Mouse (Mus musculus): ENCODE data around the gene Cfap300.

Gene Cfap300

DNA sequence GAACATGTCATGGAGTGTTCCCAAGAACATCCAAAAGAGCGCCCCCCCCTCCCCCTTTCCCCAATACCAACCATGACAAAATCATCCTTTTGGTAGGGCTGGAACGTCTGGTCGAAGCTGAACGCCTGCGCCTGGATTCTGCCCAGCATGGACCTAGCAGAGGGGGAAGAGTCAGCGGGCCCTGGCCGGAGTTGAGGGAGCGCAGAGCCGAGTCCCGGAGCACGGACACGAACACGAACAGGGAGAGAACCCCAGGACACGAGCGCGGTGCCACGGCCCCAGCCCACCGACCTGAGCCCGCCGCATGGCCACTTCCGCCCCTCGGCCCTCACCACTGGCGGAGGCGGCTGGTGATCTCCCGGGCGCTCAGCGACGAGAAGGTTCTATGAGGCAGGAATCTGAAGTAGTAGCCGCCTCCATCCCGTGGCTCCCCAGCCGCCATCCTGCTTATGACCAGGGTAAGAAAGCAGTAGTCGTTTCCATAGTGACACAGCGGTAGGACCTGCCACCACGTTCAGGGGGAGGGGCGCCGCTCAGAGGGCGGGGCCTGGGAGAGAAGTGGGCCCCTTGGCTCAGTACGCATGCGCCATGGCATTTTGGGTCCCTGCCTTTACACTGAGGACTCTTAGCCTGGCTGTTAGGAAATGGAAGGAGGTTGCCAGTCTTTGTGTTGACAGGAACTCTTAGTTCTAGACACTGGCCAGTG is at the start of gene Cfap300:
Gene Cfap300 (minus strand): TSS at position 486 of the 706 bp plus-strand sequence.
- DNase-seq, result peak; percentile 97

GRCm38 (mm10) chr9:8078882-8079281 is 36.3 kb upstream of the Cfap300 start:
- no peak for DNase-seq

GRCm38 (mm10) chr9:8074345-8074744 is 31.7 kb upstream of the Cfap300 start:
- DNase-seq, result peak; percentile 9

- no peak for DNase-seq
Measured at GRCm38 (mm10) chr9:8073203-8073755, 30.7 kb upstream of the Cfap300 start.

GRCm38 (mm10) chr9:8059636-8060035 is 17.0 kb upstream of the Cfap300 start:
- no peak for DNase-seq

GRCm38 (mm10) chr9:8054831-8055230 is 12.2 kb upstream of the Cfap300 start:
- DNase-seq, result no peak

DNA sequence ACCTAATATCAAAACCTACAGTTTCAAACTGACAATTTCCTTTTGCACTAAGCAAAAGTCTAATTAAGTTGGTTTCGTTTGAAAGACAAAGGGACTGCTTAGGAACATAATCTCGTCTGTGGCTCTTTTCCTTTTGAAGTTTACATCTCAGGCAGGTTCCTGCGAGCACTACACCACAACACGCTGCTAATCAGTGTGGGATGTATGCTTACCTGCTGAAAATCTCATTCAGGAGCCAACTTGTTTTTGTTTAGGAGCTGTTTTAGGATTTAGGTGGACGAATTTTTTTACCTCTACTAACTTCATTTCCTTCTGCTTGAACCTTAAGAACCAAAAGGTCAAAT is 393 bp upstream of the Cfap300 start:
- no peak for DNase-seq

- peak; percentile 15 for DNase-seq
Measured at GRCm38 (mm10) chr9:8035546-8035945, 7.1 kb downstream of the Cfap300 start.

DNA sequence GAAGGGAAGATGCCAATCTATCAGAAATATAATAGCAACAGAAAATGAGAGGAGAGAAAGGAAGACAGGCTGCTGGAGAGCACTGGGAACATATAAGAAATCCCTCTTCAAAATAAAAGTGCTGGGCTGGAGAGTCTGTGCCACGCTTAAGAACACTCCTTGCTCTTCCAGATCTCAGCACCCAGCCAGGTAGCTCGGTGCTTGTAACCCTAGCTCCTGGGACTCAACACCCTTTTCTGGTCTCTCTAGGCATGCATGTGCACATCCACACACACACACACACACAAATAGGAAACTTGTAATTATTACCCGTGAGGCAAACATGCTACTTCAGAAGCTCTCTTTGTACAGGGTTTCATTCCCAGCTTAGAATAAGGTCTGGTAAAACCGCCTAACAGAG is 7.5 kb downstream of the Cfap300 start:
- DNase-seq, result no peak

DNA sequence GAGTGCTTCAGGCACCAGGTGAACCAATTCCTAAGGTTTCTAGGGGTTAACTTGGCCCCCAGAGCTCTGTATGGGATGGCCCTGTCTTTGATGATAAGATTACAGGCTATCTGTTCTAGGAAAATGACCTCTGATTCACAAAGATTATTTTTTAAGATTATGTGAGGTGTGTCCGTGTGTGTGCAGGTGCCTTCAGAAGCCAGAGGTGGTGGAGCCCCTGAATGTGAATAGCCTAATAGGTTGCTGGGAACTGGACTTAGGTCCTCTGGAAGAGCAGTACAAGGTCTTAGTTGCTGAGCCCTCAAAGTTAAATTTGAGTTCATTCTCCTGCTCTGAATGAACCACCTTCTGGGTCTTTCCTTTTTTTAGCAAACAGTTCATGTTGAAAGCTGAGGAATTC is 8.5 kb downstream of the Cfap300 start:
- DNase-seq, result no peak

- DNase-seq, result no peak
Measured at GRCm38 (mm10) chr9:8032847-8033246, 9.8 kb downstream of the Cfap300 start.

DNA sequence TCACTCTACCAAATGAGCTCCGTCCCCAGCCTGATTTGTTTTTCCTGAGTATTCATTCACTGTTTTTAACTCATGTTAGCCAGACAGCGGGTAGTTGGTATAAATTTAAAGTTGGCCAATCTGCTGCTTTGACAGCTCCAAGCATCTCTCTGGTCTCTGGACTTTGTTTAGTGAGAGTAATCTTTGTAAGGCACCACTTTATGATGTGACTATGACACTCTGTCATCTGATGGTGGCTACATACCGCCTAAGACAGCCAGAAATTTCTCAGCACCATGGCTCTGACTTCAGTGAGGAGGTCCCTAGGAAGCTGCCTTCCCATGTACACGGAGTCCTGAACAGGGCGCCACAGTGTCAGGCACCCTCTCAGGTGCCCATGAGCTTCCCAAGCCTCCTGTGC is 24.0 kb downstream of the Cfap300 start:
- no peak for DNase-seq

DNA sequence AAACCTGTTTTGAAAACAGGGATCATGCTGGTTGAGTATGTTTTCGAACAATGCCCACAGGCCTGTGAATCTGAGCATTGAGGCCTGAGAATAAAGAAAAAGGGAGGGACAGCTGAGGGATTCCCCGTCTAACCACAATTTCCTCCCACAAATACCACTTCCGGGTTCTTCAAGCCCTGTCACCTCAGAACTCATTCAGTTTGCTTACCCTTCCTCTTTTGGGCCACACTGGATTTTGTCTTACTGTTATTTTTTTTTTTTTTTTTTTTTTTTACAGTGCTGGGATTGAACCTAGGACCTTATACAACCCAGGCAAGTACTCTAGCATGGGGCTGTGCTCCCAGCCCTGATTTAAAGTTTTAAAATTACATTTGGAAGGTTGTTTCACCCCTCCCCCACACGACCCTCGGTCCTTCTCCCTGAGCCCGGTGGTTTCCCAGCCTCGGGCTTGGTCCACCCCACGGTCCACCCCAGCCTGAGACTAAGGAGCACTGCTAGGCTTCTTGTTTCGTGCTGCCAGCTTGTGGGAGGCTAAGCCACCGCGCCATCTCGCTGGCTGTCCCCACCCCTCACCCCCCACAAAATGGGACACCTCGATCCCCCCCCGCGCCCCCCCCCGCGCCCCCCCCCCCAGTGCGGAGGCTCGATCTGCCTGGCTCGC is 25.2 kb downstream of the Cfap300 start:
- peak; percentile 48 for DNase-seq

DNA sequence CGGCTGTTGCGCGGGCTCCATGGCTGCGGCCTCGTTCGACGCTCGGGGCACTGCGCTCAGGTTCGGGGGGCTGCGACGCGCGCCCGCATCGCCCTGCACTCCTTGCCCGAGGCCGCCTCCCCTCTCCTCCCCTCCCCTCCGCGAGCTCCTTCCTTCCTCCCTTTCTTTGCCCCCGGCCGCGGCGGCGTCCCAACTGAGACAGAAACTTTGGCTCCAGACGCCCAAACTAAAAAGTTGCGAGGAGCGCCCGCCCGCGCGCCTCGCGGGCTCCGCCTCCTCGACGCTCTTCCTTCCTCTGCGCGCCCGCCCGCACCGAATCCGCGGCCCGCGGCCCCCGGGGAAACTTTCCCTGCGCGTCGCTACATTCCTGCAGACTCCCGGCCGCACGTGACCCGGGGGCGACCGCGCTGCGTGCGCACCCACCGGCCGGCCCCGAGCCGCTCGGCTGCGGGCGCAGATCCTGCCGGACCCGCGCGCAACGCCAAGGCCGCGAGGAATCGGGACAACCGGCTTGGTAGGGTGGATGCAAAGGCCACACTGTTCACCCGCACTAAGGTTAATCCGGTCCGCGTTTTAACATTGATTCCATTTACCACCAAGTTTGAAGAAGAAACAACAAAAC is 38.1 kb downstream of the Cfap300 start, which contains the start of gene Yap1:
Gene Yap1 (minus strand): TSS at position 227 of the 622 bp plus-strand sequence.
- DNase-seq, result peak; percentile 69

- peak; percentile 9 for DNase-seq
Measured at GRCm38 (mm10) chr9:8003301-8004271, 39.0 kb downstream of the Cfap300 start.

DNA sequence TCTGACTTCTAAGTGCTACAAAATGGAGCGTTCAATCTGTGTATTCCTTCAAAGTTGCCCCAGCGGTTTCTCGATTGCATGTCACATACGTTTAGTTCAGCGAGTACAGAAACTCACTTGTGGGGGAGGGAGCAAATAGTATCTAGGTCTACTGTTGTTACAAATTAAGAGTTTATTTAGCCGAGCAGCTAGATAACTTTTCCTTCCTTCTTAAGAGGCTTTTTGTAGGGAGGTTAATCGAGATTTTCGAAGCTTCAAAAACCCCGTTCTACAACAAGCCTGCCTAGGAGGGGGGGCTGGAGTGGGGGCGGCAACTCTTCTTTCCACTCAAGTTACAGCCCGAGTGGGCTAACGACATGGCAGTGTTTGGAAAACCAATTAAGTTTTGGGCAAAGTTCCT is 39.8 kb downstream of the Cfap300 start:
- no peak for DNase-seq

DNA sequence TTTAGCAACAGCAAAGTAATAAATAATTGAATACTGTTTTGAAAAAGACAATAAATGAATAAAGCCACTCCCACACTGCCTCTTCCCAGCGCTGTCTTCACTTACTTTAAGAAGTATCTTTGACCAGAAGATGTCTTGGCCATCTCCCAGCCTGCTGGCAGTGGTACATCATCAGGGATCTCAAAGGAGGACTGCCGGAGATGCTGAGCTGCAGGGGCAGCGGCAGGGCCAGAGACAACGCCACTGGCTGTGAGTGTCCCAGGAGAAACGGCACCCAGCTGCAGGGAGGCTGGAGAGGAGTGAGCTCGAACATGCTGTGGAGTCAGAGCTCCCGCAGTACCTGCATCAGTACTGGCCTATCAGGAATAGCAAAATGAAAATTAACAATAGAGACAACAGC is 41.3 kb downstream of the Cfap300 start:
- DNase-seq, result no peak

DNA sequence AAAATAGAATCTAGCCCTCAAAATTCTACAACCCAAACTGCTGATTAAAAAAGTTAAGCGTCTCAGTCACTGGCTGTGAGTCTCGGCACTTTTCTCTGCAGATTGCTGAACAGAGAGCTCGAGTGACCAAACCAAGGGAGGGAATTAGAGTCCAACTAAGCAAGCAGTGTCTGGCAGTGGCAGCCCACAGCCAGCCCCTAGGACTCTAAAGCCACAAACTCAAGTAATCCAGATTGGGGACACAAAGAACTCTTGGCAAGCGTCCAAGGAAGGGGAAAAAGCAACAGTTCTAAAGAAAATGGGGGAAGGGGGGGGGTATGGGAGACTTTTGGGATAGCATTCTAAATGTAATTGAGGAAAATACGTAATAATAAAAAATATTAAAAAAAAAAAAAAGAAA is 48.3 kb downstream of the Cfap300 start:
- DNase-seq, result no peak

GRCm38 (mm10) chr9:7992651-7993050 is 50.0 kb downstream of the Cfap300 start:
- DNase-seq, result no peak

DNA sequence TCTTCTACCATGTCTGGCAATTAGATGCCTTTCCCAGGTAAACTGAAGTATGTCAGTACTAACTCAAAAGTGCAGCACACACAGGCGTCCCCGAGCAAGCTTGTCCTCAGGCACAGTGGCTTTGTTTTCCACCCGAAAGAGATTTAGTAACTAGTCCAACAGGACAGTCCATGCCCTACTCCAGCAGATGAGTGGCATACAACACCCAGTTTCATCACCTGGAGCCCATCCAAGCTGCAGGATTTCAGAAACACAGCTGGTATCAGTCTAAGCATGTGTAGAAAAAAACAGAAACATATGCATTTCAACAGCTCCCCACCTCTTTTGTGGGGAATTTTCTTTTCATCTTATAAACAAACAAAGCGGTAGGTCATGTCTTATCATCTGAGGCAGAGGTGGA is 51.7 kb downstream of the Cfap300 start:
- no peak for DNase-seq

- no peak for DNase-seq
Measured at GRCm38 (mm10) chr9:7987119-7987518, 55.5 kb downstream of the Cfap300 start.

- no peak for DNase-seq
Measured at GRCm38 (mm10) chr9:7984287-7984686, 58.3 kb downstream of the Cfap300 start.

DNA sequence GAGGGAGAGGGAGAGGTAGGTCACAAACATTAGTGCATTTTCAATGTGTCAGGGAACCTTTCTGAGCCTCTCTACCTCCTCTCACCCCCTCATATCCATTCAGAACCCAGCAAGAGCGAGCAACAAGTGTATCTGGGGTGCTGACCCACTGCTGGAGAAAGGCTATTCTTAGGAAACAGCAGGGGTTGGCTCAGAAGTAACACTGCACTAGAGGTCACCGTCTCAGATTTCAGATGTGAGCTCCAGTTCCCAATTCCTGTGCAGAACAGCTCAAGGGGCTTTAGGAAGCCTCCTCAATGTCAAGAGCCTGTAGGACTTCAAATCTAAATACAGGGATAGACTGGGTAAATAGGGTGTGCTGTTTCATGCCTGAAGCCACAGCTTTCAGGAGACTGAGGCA is 59.0 kb downstream of the Cfap300 start:
- DNase-seq, result no peak
